Mouse (Mus musculus) olfactory bulb, adult 2 months (tissue): ENCODE data around the gene Trim80. TPM values are rescaled to one million over a fixed set of nuclear protein-coding genes. Genes with fewer than 3 reads are reported as not detected.
"Not testable (repeated sequence)": the region's sequence is repeated elsewhere in the genome, so short reads cannot be mapped to it uniquely, and the experiment has no call there.

Experiments
- H3K27ac ChIP-seq: fragments of 200-500 bp; 2 replicates; pipeline ENCODE4 v1.5.1; 2012; ENCODE audit warnings: low read depth, low read length; ENCODE audit not compliant: insufficient read depth
- H3K4me1 ChIP-seq: fragments of 200-500 bp; 2 replicates; pipeline ENCODE4 v1.6.1; 2012; ENCODE audit warnings: low read length; ENCODE audit not compliant: control insufficient read depth, insufficient read depth
- H3K4me3 ChIP-seq: fragments of 200-500 bp; 2 replicates; pipeline ENCODE4 v1.5.1; 2012; ENCODE audit warnings: mild to moderate bottlenecking, low read depth, low read length, moderate library complexity; ENCODE audit not compliant: insufficient read depth
- CTCF ChIP-seq: fragments of 200-500 bp; IDR thresholded peaks from 2 replicates; pipeline ENCODE4 v1.5.1; 2012; ENCODE audit warnings: low read depth, mild to moderate bottlenecking, low read length, moderate library complexity; ENCODE audit not compliant: insufficient read depth
- POLR2A ChIP-seq: fragments of 200-500 bp; IDR thresholded peaks from 2 replicates; pipeline ENCODE4 v1.6.1; 2012; ENCODE audit warnings: mild to moderate bottlenecking, low read depth, low read length, moderate library complexity; ENCODE audit not compliant: insufficient read depth
- WGBS: fragments of 180-500 bp; shearing (Covaris S2); methylation state at CpG from one replicate; pipeline ENCODE4 v1.1.7; 2018; 5-methylcytosine and 5-hydroxymethylcytosine counted together
- polyA plus RNA-seq: library from polyadenylated mRNA; stranded (reverse); fragments of >200 nt; gene quantifications from 2 replicates; pipeline ENCODE4 v1.2.4, GENCODE M21; 2012; ENCODE audit warnings: low replicate concordance; ENCODE audit not compliant: missing spikeins, insufficient read depth, insufficient read length

Gene Trim80
- polyA plus RNA-seq, 1 experiment, result not detected

- H3K27ac ChIP-seq, result no peak overlapping the region
- no peak for TF ChIP-seq POLR2A
- TF ChIP-seq CTCF, result no peak
- peaks cover 1% of the 10 kb centered on the region for H3K4me1 ChIP-seq
- 63% methylated on average over 15 of the region's 15 CpGs for WGBS
- no peak overlapping the region for H3K4me3 ChIP-seq
Measured at GRCm38 (mm10) chr11:115441417-115441816, 1.1 kb downstream of the Trim80 start.

DNA sequence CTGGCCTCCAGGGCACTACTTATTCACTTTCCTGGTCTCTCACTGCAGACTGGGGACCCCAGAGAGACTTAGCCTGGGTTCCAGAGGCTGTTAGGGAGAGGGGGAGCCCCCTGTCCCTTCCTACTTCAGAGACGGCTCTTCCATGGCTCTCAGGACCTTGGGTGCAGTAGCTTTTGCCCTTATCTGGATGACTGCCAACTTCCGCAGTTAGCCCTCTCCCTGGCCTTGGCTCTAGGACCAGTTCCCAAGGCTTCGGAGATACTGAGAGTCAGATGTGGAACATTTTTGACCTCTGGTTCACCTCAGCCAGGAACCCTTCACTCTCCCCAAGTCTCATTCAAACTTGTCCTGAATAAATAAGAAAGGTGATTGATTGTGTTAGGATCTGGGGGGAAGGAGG lies 6.6 kb downstream of the Trim80 start:
- no peak for TF ChIP-seq POLR2A
- no peak for TF ChIP-seq CTCF
- no peak overlapping the region for H3K27ac ChIP-seq
- no peak overlapping the region for H3K4me3 ChIP-seq
- H3K4me1 ChIP-seq, result no peaks in the 10 kb centered on the region
- WGBS, result 76% methylated on average over 3 of the region's 3 CpGs

GRCm38 (mm10) chr11:115447321-115447885 lies 7.1 kb downstream of the Trim80 start:
- Histone ChIP-seq H3K4me1 (no peaks in the 10 kb centered on the region), H3K27ac (no peak overlapping the region), H3K4me3 (no peak overlapping the region)
- 90% methylated on average over 11 of the region's 11 CpGs for WGBS
- TF ChIP-seq POLR2A (no peak), CTCF (no peak)

DNA sequence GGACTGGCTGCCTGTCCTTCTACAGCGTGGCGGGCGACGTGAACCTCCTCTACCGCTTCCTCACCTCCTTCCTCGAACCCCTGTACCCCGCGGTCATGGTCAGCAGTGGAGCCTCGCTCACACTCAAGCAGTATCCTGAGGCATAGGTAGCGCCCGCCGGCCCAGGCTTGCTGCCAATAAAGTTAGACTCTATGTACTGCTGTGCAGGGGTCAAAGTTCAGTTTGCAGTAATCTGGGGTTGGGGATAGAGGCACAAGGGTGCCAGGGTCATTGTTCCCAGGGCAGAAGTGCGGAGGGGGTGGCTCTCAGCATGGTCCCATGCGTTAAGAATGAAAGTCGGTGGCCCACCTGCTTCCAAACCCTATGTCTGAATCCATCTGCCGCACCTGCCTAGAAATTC lies 7.7 kb downstream of the Trim80 start:
- H3K27ac ChIP-seq, result no peak overlapping the region
- TF ChIP-seq CTCF, result no peak
- TF ChIP-seq POLR2A, result no peak
- H3K4me3 ChIP-seq, result no peak overlapping the region
- no peaks in the 10 kb centered on the region for H3K4me1 ChIP-seq
- WGBS, result 93% methylated on average over 16 of the region's 16 CpGs

- Histone ChIP-seq H3K4me3 (no peak overlapping the region), H3K4me1 (no peaks in the 10 kb centered on the region), H3K27ac (no peak overlapping the region)
- 71% methylated on average over 7 of the region's 7 CpGs for WGBS
- TF ChIP-seq POLR2A (no peak), CTCF (no peak)
Measured at GRCm38 (mm10) chr11:115448998-115449397, 8.7 kb downstream of the Trim80 start.

GRCm38 (mm10) chr11:115450176-115450575 lies 9.8 kb downstream of the Trim80 start:
- Histone ChIP-seq H3K4me3 (no peak overlapping the region), H3K27ac (no peak overlapping the region), H3K4me1 (no peaks in the 10 kb centered on the region)
- WGBS, result 95% methylated on average over 7 of the region's 7 CpGs
- TF ChIP-seq CTCF (no peak), POLR2A (no peak)

DNA sequence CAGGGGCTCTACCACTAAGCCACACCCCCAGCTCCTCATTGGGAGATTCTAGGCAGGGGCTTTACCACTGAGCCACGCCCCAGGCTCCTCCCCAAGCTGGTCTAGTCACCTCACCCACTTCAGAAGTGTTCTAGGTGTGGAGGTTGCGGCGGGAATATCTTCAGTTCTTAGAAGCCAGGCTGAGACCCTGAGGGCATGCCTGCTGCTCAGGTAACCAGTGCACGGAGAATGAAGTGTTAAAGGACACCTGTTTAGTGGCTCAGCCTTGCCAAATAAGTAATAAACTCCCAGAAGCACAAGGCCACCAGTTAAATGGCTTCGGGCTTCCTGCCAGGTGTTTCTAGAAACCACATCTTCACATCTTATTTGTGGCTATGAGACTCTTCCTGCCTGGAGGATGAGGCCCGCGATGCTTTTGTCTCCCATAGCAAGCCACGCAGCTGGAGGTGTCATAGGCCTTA lies 11.5 kb downstream of the Trim80 start:
- Histone ChIP-seq H3K27ac (no peak overlapping the region), H3K4me3 (no peak overlapping the region), H3K4me1 (no peaks in the 10 kb centered on the region)
- TF ChIP-seq CTCF (no peak), POLR2A (no peak)
- WGBS, result 77% methylated on average over 8 of the region's 8 CpGs

GRCm38 (mm10) chr11:115452281-115452860 lies 12.0 kb downstream of the Trim80 start:
- TF ChIP-seq POLR2A (no peak), CTCF (no peak)
- 75% methylated on average over 7 of the region's 7 CpGs for WGBS
- Histone ChIP-seq H3K4me3 (no peak overlapping the region), H3K4me1 (peaks cover 1% of the 10 kb centered on the region; the same call in 1 of the 2 replicates), H3K27ac (no peak overlapping the region; the same call in 1 of the 2 replicates)

GRCm38 (mm10) chr11:115453306-115453705 lies 13.0 kb downstream of the Trim80 start:
- 79% methylated on average over 4 of the region's 4 CpGs for WGBS
- TF ChIP-seq POLR2A, result no peak
- no peak for TF ChIP-seq CTCF
- no peak overlapping the region for H3K4me3 ChIP-seq

DNA sequence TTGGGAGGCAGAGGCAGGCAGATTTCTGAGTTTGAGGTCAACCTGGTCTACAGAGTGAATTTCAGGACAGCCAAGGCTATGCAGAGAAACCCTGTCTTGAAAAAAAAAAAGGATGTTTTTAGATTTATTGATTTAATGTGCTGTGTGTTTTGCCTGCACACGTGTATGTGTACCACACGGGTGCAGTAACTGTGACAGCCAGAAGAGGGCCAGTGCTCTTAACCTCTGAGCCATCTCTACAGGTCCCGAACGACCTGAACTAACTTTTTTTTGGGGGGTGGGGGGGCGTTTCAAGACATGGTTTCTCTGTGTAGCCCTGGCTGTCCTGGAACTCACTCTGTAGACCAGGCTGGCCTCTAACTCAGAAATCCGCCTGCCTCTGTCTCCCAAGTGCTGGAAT lies 14.5 kb downstream of the Trim80 start:
- WGBS, result 86% methylated on average over 6 of the region's 6 CpGs

More at GRCm38 (mm10) chr11:115453306-115453705, 13.0 kb downstream of the Trim80 start:
- H3K4me1 ChIP-seq, result peaks cover 4% of the 10 kb centered on the region; the same call in 1 of the 2 replicates
- H3K27ac ChIP-seq, result no peak overlapping the region

More for the DNA sequence above, 14.5 kb downstream of the Trim80 start:
- not testable (repeated sequence) for H3K4me1 ChIP-seq, H3K27ac ChIP-seq, H3K4me3 ChIP-seq
